Mouse (Mus musculus) neural tube, embryonic 14.5 days (tissue): ENCODE measurements around the gene Pkn2. TPM values are rescaled to one million over a fixed set of nuclear protein-coding genes. Genes with fewer than 3 reads are reported as not detected.

Experiments
- polyA plus RNA-seq: library from polyadenylated mRNA; unstranded; fragments of >200 nt; fragmentation: Nextera tagmentation; extraction: Ambion mirVana; gene quantifications from 2 replicates; pipeline ENCODE4 v1.2.1, GENCODE M21; 2014

Gene Pkn2
- polyA plus RNA-seq, 1 experiment from 2014 or later: 23.9 TPM

Other genes starting within 250 kb of the Pkn2 start
- 6.3 and 7.7 TPM in 2 replicates for gene Kyat3, start 181.0 kb downstream of the Pkn2 start, polyA plus RNA-seq
- gene Gtf2b, start 117.0 kb downstream of the Pkn2 start, polyA plus RNA-seq: 80.9 and 81.6 TPM in 2 replicates